Mouse (Mus musculus) T-cell, adult 2 months (primary cell): Measurements from ENCODE around the gene Ypel3.
A peak's percentile ranks its signal among the peaks of the same experiment; 100 is the strongest.
"Not testable (repeated sequence)": the region's sequence is repeated elsewhere in the genome, so short reads cannot be mapped to it uniquely, and the experiment has no call there.

ENCODE experiments used
- DNase-seq: peaks from one replicate; pipeline ENCODE4 v3.0.0; 2022; ENCODE audit warnings: low spot score

The Ypel3 gene

GRCm38 (mm10) chr7:126767001-126767400 lies 9.8 kb upstream of the Ypel3 start:
- no peak for DNase-seq

GRCm38 (mm10) chr7:126770784-126771183 lies 6.0 kb upstream of the Ypel3 start:
- DNase-seq: no peak

- DNase-seq: no peak
These were observed 3.4 kb upstream of the Ypel3 start for GRCm38 (mm10) chr7:126773351-126773750.

GRCm38 (mm10) chr7:126774463-126774862 lies 2.3 kb upstream of the Ypel3 start:
- no peak for DNase-seq

GRCm38 (mm10) chr7:126775185-126775977 lies 1.4 kb upstream of the Ypel3 start:
- DNase-seq: peak; percentile 34

GRCm38 (mm10) chr7:126775978-126776234 lies 849 bp upstream of the Ypel3 start:
- no peak for DNase-seq

GRCm38 (mm10) chr7:126777476-126777875 lies 721 bp downstream of the Ypel3 start:
- no peak for DNase-seq

- no peak for DNase-seq
These were observed 1.4 kb downstream of the Ypel3 start for GRCm38 (mm10) chr7:126778147-126778546.

GRCm38 (mm10) chr7:126779101-126779500 lies 2.3 kb downstream of the Ypel3 start:
- DNase-seq: not testable (repeated sequence)

- DNase-seq: peak; percentile 85
These were observed 3.5 kb downstream of the Ypel3 start for GRCm38 (mm10) chr7:126779983-126780970.

- DNase-seq: no peak
These were observed 4.3 kb downstream of the Ypel3 start, which contains the start of gene Tbx6 for GRCm38 (mm10) chr7:126780971-126781635. Gene Tbx6 (plus strand): TSS chr7:126781483.

GRCm38 (mm10) chr7:126781661-126782370 lies 5.1 kb downstream of the Ypel3 start:
- DNase-seq: no peak

- DNase-seq: no peak
These were observed 5.9 kb downstream of the Ypel3 start for GRCm38 (mm10) chr7:126782693-126783092.

GRCm38 (mm10) chr7:126784469-126784868 lies 7.7 kb downstream of the Ypel3 start:
- no peak for DNase-seq

- DNase-seq: no peak
These were observed 8.3 kb downstream of the Ypel3 start for GRCm38 (mm10) chr7:126785056-126785455.

GRCm38 (mm10) chr7:126786142-126786541 lies 9.4 kb downstream of the Ypel3 start:
- DNase-seq: no peak

- DNase-seq: no peak
These were observed 12.4 kb downstream of the Ypel3 start for GRCm38 (mm10) chr7:126789141-126789540.

GRCm38 (mm10) chr7:126791851-126792720 lies 15.3 kb downstream of the Ypel3 start, which contains the start of gene Ppp4c:
Gene Ppp4c (minus strand): TSS chr7:126792496.
- DNase-seq: peak; percentile 98

GRCm38 (mm10) chr7:126792721-126793443 lies 16.1 kb downstream of the Ypel3 start:
- no peak for DNase-seq
